Mouse (Mus musculus) adrenal gland, postnatal 4 days (tissue): ENCODE data around the gene Cttnbp2nl. TPM values are rescaled to one million over a fixed set of nuclear protein-coding genes. Genes with fewer than 3 reads are reported as not detected.

Source experiments
- DNase-seq, 2 experiments: peaks; one replicate each; pipeline ENCODE4 v3.0.0; 2021 to 2022; ENCODE audit warnings: low spot score in 2 of 2, mixed read lengths in 2 of 2
- long read RNA-seq, 2 experiments: library from polyadenylated mRNA; stranded (forward); transcript quantifications; one replicate each; pipeline ENCODE4 v2.0.0; 2021
- total RNA-seq, 2 experiments: library from RNA; stranded (reverse); gene quantifications; 2 replicates each; pipeline ENCODE4 v1.2.3; 2021

The Cttnbp2nl gene
- 10 to 100 TPM; 26.6 to 32.0 TPM for total RNA-seq
- long read RNA-seq, experiment 1, full-length matches to known transcripts, result 2 of 7 reads
- long read RNA-seq, experiment 1, partial matches to known transcripts, result 2 of 7 reads
- long read RNA-seq, experiment 1, other reads (novel, unspliced or antisense), result 3 of 7 reads
- long read RNA-seq, experiment 2, full-length matches to known transcripts, result 9 of 18 reads
- long read RNA-seq, experiment 2, partial matches to known transcripts, result 1 of 18 reads
- long read RNA-seq, experiment 2, other reads (novel, unspliced or antisense), result 8 of 18 reads

DNA sequence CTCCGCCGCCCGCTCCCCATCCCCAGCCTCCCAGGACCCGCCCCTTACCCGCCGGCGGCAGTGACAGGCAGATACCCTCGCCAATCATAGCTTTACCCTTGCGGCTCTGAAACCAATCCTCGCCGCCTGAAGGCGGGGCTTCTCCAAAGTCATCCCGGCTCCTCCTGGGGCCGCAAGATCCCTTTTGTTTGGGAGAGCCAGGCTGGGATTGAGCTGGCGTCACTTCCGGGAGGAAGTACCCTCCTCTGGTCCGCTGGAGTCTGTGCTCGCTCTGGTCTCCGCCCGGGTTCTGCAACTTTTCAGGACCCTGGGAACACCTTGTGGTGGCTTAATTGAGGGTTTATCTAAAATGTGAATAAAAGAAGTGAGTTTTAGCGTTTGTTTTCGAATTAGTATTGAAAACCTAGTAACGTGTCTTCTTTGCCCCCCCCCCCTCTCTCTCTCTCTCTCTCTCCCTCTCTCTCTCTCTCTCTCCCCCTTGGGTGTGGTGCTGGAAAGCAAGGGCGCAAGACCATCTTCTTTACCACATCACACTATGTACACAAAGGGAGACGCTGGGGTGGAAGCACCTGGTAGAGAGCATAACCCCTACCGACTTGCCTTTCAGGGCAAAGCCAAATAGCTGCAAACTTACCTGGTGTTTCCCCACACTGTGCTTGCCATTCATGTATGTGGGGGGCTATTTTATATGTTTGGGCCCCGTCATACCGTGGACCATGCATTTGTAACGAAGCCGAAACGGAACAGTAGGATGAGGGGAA is at the start of gene Cttnbp2nl:
Gene Cttnbp2nl (minus strand): TSS at position 210 of the 761 bp plus-strand sequence.
- DNase-seq, result peak; percentile 92 to 95

- DNase-seq, result no peak
Observed at GRCm38 (mm10) chr3:105100270-105100589, 47.3 kb upstream of the Cttnbp2nl start.

- no peak for DNase-seq
Observed at GRCm38 (mm10) chr3:105099526-105100269, 46.8 kb upstream of the Cttnbp2nl start.

DNA sequence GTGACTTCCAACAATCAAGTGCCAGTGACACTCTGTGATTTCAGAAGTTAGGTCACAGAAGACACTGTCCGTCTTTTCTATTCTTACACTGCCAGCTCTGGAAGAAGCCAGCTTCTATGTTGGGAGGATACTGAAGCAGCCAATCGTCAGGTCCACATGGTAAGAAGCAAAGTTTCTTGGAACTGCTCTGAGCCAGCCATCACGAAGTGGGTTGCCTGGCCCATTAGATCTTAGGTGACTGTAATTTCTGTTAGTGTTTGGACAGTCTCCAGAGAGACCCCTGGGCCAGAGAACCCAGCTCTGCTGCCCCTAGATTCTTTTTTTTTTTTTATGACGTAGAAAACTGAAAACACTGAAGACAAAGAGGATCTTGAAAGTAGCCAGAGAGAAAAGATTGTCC is 44.6 kb upstream of the Cttnbp2nl start:
- DNase-seq, result no peak

DNA sequence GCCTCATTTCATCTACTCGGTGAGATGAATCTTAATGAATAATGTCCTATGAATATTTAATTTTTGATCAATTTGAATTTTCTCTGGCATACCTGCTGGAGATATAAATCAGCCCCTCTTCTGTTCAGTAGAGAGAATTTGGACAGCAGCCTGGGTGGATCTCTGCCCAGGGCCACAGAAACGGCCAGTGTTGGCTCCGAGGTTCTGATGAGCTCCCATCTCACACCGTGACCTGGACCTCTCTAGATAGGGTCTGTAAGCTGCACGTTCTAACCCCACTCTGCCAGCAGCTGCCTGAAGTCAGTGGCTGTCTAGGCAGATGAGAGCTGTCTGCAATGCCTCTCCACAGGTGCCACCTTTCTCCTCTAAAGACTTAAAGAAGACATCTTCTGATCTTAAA is 42.1 kb upstream of the Cttnbp2nl start:
- DNase-seq, result no peak

- no peak for DNase-seq
Observed at GRCm38 (mm10) chr3:105094448-105094847, 41.5 kb upstream of the Cttnbp2nl start.

- no peak for DNase-seq
Observed at GRCm38 (mm10) chr3:105092721-105093505, 40.0 kb upstream of the Cttnbp2nl start.

DNA sequence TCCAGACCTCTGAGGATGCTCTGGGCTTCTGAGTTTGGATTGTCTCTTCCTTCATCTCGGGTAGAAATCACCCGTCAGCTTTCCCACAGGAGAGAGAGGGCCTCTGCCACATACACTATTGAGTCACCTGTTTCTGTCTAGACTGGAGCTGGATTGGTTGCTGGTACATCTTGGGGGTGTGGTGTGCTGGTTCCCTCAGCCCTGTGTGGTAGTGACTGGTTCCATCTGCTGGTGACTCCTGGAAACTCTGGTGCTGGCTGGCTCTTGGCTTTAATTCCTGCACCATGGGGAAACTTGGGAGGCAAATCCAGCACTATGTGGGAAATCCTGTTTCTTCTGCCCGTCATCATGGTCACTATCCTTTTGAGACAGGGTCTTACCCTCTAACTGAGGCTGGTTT is 38.0 kb upstream of the Cttnbp2nl start:
- DNase-seq, result peak in 1 of 2 experiments; percentile 20

- DNase-seq, result no peak
Observed at GRCm38 (mm10) chr3:105090147-105090546, 37.2 kb upstream of the Cttnbp2nl start.

DNA sequence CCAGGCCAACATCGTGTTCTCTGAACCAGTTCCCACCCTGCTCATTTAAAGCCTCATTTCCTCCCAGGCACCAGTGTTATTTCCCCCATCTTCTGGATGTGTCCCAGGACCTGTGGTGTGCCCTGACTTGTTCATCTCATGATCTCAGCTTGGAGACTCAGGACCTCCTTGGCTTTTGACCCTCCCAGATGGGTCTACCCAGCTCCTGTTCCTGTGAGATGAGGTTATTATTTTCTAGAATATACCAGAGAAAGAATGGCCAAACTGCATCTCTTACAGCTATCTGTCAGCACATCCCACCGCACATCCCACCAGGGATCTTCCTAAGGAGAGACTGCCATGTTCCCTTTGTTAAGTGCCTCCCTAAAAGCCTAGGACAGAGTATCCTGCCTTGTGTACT is 35.7 kb upstream of the Cttnbp2nl start:
- DNase-seq, result no peak

DNA sequence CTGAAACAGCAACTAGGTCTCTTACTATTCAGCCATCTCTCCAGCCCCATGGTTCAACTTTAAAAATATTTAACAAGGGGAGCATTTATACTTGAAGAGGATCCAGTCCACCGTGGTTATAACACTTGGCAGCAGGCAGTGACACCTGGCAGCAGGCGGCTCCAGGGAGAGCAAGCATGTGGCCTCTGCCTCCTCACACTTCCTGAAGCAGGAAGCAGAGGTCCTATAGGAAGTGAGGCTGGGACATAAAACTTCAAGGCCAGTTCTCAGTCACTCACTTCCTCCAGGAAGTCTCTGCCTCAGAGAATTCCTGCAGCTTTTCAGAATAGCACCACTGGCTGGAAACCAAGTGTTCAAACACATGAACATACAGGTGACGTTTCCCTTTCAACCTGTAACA is 34.4 kb upstream of the Cttnbp2nl start:
- DNase-seq, result no peak

- DNase-seq, result peak in 1 of 2 experiments; percentile 52
Observed at GRCm38 (mm10) chr3:105078231-105078826, 25.4 kb upstream of the Cttnbp2nl start.

DNA sequence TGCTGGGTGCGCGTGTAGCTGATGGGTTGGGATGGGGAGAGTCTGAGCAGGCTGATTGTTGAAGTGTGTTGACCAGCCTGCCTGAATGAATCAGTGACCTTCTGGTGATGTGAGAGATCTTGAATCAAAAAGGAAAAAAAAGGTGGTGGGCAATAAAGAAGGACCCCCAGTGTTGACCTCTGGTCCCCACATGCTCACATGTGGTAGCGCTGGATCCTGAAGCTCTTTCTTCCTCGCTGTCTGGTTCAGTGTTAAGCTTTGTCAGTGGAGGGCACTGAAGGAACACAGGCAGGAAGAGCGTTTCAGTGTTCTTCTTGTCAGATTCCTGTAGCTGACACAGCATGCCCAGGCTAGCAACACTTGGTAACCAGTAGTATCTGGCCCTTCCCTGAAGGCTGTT is 22.9 kb upstream of the Cttnbp2nl start:
- DNase-seq, result no peak

DNA sequence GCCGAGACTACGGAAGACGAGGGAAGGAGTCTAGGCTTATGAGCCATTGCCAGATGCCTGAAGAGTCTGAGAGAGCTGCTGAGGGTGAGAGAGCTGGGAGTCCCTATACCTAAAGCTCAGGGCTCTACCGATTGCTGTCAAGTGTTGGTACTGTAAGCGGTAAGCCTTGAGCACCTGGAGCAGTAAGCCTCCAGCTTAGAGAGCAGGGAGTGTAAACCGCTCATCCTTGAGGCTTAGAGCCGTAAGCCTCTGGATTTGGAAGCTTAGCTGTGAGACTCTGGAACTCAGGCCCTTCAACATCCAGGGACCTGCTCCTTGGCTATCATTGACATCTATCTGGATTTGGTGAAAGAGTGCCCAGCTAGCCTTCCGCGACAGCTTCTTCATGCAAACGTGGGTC is 19.6 kb upstream of the Cttnbp2nl start:
- DNase-seq, result no peak

DNA sequence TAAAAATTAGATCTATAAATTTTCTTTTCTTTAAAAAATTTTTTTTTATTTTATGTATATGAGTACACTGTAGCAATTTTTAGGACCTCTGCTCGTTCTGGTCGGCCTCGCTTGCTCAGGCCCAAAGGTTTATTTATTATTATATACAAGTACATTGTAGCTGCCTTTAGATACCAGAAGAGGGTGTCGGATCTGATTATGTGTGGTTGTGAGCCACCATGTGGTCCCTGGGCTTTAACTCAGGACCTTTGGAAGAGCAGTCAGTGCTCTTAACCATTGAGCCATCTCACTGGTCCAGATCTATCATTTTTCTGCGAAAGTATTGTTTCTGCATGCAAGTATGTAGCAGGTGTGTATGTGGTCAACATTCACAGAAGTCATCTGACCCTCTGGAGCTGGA is 18.3 kb upstream of the Cttnbp2nl start:
- DNase-seq, result no peak

DNA sequence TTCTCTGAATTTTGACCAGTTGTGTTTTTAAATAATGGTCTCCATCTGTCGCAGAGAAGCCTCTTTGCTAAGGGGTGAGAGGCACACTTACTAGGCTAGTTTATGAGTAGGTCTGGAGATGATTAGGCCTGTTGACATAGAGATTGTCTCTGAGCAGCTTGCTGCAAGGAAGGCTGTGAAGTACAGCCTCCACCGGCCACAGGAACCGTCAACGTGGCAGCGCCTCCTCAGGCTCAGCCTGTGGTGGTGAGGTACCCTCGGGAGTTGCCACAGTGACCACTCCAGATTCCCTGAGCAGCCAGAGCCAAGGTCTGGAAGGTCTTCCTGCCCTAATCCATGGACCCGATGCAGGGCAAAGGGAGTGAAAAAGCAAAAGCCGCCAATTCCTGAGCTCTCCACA is 17.6 kb upstream of the Cttnbp2nl start:
- DNase-seq, result no peak

- no peak for DNase-seq
Observed at GRCm38 (mm10) chr3:105066544-105066943, 13.6 kb upstream of the Cttnbp2nl start, which contains the start of gene 4930564D02Rik. Gene 4930564D02Rik, plus strand, starts transcription at chr3:105066844.

DNA sequence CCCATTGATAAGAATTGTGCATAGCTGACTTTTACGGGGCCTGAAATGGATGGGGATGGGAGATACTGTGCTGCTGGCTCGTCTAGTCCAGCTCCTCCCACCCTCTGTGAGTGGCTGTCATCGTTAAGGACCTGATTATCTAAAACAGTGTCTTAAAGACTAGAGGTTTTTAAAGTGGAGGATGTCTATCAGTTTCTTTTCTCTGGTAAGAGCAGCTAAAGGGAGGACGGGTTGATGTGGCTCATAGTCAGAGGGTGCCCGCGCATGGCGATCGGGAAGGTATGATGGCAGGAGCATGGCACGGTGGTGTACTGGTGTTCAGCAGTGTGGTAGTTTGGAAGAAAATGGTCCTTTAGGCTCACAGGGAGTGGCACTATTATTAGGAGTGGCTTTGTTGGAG is 9.7 kb upstream of the Cttnbp2nl start:
- DNase-seq, result no peak

GRCm38 (mm10) chr3:105061991-105062390 is 9.0 kb upstream of the Cttnbp2nl start:
- DNase-seq, result no peak

DNA sequence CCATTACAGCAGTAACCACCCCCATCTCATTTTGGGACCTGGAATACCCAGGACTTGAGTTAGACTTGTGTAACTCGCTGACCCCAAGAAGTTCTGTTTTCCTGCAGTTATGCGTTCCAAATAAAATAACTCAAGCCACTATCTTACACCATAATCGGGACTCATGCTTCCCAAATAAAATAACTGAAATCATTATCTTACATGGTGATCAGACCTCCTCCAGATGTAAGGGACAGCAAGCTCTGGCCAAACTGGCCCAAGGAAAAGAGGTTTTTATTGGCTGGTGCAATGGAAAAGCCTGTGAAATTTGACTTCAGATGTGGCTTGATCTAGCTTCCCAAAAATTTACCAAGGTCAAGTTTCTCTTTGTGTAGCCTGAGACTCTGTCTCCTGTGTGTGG is 8.6 kb upstream of the Cttnbp2nl start:
- DNase-seq, result no peak

- no peak for DNase-seq
Observed at GRCm38 (mm10) chr3:105060992-105061391, 8.0 kb upstream of the Cttnbp2nl start.
